In the genomic region with DNA sequence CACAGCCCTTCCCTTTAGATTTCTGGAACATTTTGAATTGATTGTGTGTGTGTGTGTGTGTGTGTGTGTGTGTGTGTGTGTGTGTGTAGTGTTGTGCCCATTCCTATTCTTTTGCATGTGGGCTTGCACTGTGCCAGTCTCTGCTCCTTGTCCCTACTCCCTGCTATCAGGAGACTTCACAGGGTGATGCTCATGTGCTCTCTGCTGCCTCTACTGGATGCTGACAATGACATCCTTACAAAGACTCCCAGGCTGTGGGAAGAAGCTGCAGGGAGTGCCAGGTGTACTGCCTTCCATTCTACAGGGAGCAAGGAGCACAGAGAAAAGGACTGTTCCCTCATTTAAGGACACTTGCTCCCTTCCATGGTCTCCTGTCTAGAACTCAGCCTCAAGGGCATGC, we compare ENCODE assay signal across 9 mouse cellular contexts. TPM values are rescaled to one million over a fixed set of nuclear protein-coding genes. Genes with fewer than 3 reads are reported as not detected.
DNase-seq lines count a peak whose midpoint lies in the region; ATAC-seq lines count a peak whose summit lies in the region.
"Had no signal": no experiment of that assay in that cellular context is flagged by ENCODE, and none has a peak within 500 bp of the region (broad histone marks: within the 10 kb centered on the region; RNA-seq: fewer than 3 reads in every experiment).

No protein-coding gene starts in this region.

- no peaks in the 10 kb centered on the region for H3K36me3 ChIP-seq in midbrain, embryonic 16.5 days (ENCODE audit: control insufficient read depth, insufficient read depth, low read length)
- H3K36me3 ChIP-seq: heart, embryonic 13.5 days had no signal

- peak; percentile 12 for DNase-seq in CD4-positive, CD25-positive, alpha-beta regulatory T cell, adult 2 months (ENCODE audit: low read depth, low spot score)
- peak; percentile 66 for DNase-seq in 3T3-L1 (ENCODE audit: low read depth, low spot score)
- DNase-seq in c-Kit-positive CD71-negative TER-119-negative erythroid progenitor cells, embryonic 14.5 days (ENCODE audit: low read depth), result peak; percentile 26
- DNase-seq in layer of hippocampus, adult 9-10 months (ENCODE audit: low spot score), result peak; percentile 27

- H3K9me3 ChIP-seq in midbrain, embryonic 16.5 days (replicated peaks; ENCODE audit: control insufficient read depth, low read length, poor library complexity, severe bottlenecking), result no peaks in the 10 kb centered on the region
- H3K9me3 ChIP-seq: heart, embryonic 13.5 days had no signal

- H3K27ac ChIP-seq in midbrain, embryonic 16.5 days (ENCODE audit: low read length), result no peak overlapping the region
- H3K27ac ChIP-seq: heart, embryonic 13.5 days had no signal

- no peak overlapping the region for H3K4me3 ChIP-seq in midbrain, embryonic 16.5 days (ENCODE audit: low read depth, low read length)
- H3K4me3 ChIP-seq: heart, embryonic 13.5 days had no signal

- H3K27me3 ChIP-seq in midbrain, embryonic 16.5 days (ENCODE audit: control insufficient read depth, insufficient read depth, low read depth, low read length), result peaks cover 19% of the 10 kb centered on the region

- H3K4me2 ChIP-seq in midbrain, embryonic 16.5 days (ENCODE audit: low read length), result no peak overlapping the region
- H3K4me2 ChIP-seq: heart, embryonic 13.5 days had no signal

- no peak overlapping the region for H3K9ac ChIP-seq in midbrain, embryonic 16.5 days (ENCODE audit: low read depth, low read length)
- H3K9ac ChIP-seq: heart, embryonic 13.5 days had no signal

- peaks cover 9% of the 10 kb centered on the region for H3K4me1 ChIP-seq in midbrain, embryonic 16.5 days (ENCODE audit: control insufficient read depth, insufficient read depth, low read length)

- ATAC-seq in CD4-positive, CD25-positive, alpha-beta regulatory T cell, adult 4 months, result no peak
- peak; percentile 88 for ATAC-seq in erythroid progenitor cell, adult 5-6 weeks (replicated peaks; ENCODE audit: low FRiP score, poor library complexity, severe bottlenecking)
- ATAC-seq in midbrain, embryonic 16.5 days, result peak; percentile 42; the same call in 1 of the 2 replicates
- no peak for ATAC-seq in megakaryocyte, adult 5-6 weeks (ENCODE audit: poor library complexity, severe bottlenecking)

RNA-seq across cellular contexts. Expression of a gene that starts 58.4 kb away (rescaled TPM):
- not detected for polyA plus RNA-seq in CD4-positive, CD25-positive, alpha-beta regulatory T cell, adult 4 months (2017; shearing (Covaris generic))
- not detected in 2 replicates for total RNA-seq in erythroid progenitor cell, adult 5-6 weeks (2015; ENCODE audit: low replicate concordance)
- not detected in 2 replicates for total RNA-seq in erythroid progenitor cell, adult 5-6 weeks (2017; ENCODE audit: low replicate concordance)
- 8.5 and 9.9 TPM in 2 replicates for polyA plus RNA-seq in midbrain, embryonic 16.5 days (2015; fragmentation: Nextera tagmentation; extraction: Ambion mirVana)
- total RNA-seq in megakaryocyte, adult 5-6 weeks (2015), result 0.04 TPM in 1 of 2 replicates, not detected in the other
- total RNA-seq in megakaryocyte, adult 5-6 weeks (2017), result not detected in 2 replicates
- polyA plus RNA-seq: heart, embryonic 13.5 days had no signal

Comparison
In these comparisons a context has a peak if more than half of its experiments do, and no peak if none do; other contexts are left out.
1. DNase-seq: peak in every context shown above with its lines; median percentile 66 in 3T3-L1; 27 in layer of hippocampus, adult 9-10 months; 26 in c-Kit-positive CD71-negative TER-119-negative erythroid progenitor cells, embryonic 14.5 days; 12 in CD4-positive, CD25-positive, alpha-beta regulatory T cell, adult 2 months.
2. ATAC-seq: peak in erythroid progenitor cell, adult 5-6 weeks (single experiment) and midbrain, embryonic 16.5 days (single experiment); none in CD4-positive, CD25-positive, alpha-beta regulatory T cell, adult 4 months (single experiment) and megakaryocyte, adult 5-6 weeks (single experiment).